Mouse (Mus musculus): Measurements from ENCODE around the gene Ralgds. TPM values are rescaled to one million over a fixed set of nuclear protein-coding genes. Genes with fewer than 3 reads are reported as not detected.
"Not testable (repeated sequence)": the region's sequence is repeated elsewhere in the genome, so short reads cannot be mapped to it uniquely, and the experiment has no call there.

Ralgds gene
- polyA plus RNA-seq, 2 experiments = 61.6 to 86.6 TPM

DNA sequence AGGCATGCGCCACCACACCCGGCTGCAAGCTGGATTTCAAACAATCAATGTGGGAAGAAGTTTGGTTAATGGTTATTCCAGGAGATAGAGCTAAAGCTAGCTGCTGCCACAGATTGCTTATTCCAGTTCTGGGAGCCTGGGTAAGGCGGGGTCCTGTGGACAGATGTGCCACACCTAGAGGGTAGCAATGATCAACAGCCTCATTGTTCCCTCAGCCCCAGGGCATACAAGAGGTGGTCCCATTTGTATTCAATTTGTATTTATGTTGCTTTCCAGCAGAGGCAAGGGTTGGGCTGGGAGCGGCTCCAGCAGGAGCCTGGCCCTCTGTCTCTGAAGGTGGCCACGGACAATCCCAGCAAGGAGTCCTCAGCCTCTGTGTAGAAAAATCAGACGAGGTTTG, 6.6 kb upstream of the Ralgds start:
- Histone ChIP-seq H3K4me1 (ENCODE audit: control insufficient read depth, insufficient read depth, low read length) (no peaks in the 10 kb centered on the region), H3K4me2 (replicated peaks; ENCODE audit: low read depth, low read length, severe bottlenecking) (no peak overlapping the region), H3K9me3 (ENCODE audit: control insufficient read depth, low read length) (no peaks in the 10 kb centered on the region), H3K36me3 (ENCODE audit: control insufficient read depth, insufficient read depth, low read length) (no peaks in the 10 kb centered on the region), H3K4me3 (replicated peaks; ENCODE audit: low read length) (no peak overlapping the region), H3K9ac (ENCODE audit: low read depth, low read length, severe bottlenecking) (no peak overlapping the region), H3K27me3 (ENCODE audit: control insufficient read depth, insufficient read depth, low read length) (no peaks in the 10 kb centered on the region), H3K27ac (replicated peaks; ENCODE audit: low read depth, low read length) (no peak overlapping the region)
- TF ChIP-seq POLR2A (IDR thresholded peaks at IDR 0.05; ENCODE audit: borderline replicate concordance, extremely low read depth, insufficient read depth, insufficient read length) = no peak
- ATAC-seq (ENCODE audit: low FRiP score, low read depth) (no peak), DNase-seq (ENCODE audit: low spot score) (no peak)
- WGBS = 75% methylated on average over 6 of the region's 6 CpGs

DNA sequence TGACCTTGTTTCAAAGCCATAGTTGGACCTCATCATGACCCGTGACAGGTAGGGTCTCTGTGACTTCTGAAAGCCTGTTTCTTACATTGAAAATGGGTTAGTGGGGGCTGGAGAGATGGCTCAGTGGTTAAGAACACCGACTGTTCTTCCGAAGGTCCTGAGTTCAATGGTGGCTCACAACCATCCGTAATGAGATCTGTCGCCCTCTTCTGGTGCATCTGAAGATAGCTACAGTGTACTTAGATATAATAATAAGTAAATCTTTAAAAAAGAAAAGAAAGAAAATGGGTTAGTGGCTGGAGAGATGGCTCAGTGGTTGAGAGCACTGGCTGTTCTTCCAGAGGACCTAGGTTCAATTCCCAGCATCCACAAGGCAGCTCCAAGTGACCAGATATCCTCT, 1.3 kb upstream of the Ralgds start:
- not testable (repeated sequence) for DNase-seq (ENCODE audit: low spot score); H3K27ac ChIP-seq (replicated peaks; ENCODE audit: low read depth, low read length); ATAC-seq (ENCODE audit: low FRiP score, low read depth); H3K4me3 ChIP-seq (replicated peaks; ENCODE audit: low read length); H3K9me3 ChIP-seq (ENCODE audit: control insufficient read depth, low read length); H3K36me3 ChIP-seq (ENCODE audit: control insufficient read depth, insufficient read depth, low read length); H3K9ac ChIP-seq (ENCODE audit: low read depth, low read length, severe bottlenecking); H3K4me1 ChIP-seq (ENCODE audit: control insufficient read depth, insufficient read depth, low read length); H3K27me3 ChIP-seq (ENCODE audit: control insufficient read depth, insufficient read depth, low read length); H3K4me2 ChIP-seq (replicated peaks; ENCODE audit: low read depth, low read length, severe bottlenecking)
- WGBS = 49% methylated on average over 5 of the region's 5 CpGs

DNA sequence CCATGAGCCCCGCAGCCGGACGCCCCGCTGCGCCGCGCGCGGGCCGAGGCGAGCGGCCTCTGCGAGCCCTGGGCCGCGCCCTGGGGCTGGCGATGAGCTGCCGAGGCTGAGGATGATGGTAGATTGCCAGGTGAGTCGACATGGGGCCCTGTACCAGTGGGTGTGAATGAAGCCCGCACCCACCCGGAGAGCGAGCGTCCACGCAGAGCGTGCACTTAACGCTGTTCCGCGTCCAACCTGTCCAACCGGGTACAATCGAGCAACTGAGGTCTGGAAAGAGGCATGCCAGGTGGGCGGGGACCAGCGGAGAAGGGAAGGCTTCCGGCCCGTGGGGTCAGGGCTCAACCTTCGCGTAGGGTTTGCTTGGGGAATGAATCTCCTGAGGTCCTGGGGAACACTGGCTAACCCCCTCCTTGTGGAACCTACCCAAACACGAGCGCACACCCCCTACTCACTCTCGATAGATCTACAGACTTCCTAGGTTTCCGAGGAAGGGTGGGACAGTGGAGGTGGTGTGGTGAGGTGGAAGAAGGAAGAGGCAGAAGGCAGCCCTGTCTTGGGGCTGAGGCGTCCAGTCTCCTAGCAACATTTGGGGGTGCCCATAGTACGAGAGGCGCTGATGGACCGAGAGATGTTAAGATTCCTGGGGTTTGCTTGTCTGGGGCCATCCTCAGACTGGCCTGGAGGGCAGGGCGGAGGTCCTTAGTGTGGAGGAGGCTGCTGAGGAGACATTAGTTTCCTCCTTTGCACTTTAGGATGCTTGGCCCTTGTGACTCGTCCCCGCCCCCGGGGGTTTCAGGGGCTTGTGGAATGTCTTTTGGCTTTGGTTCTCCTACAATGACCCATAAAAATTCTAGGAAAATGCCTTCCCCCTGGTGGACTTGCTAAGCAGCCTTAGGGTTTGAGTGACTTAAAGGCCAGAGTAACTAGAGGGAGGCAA, 776 bp downstream of the Ralgds start:
- Histone ChIP-seq H3K36me3 (ENCODE audit: control insufficient read depth, insufficient read depth, low read length) (no peaks in the 10 kb centered on the region; the same call in 1 of the 2 replicates), H3K27ac (replicated peaks; ENCODE audit: low read depth, low read length) (peak overlapping the region; percentile 70), H3K9me3 (ENCODE audit: control insufficient read depth, low read length) (no peaks in the 10 kb centered on the region), H3K4me2 (replicated peaks; ENCODE audit: low read depth, low read length, severe bottlenecking) (peak overlapping the region; percentile 91), H3K27me3 (ENCODE audit: control insufficient read depth, insufficient read depth, low read length) (no peaks in the 10 kb centered on the region), H3K9ac (ENCODE audit: low read depth, low read length, severe bottlenecking) (peak overlapping the region; percentile 88), H3K4me3 (replicated peaks; ENCODE audit: low read length) (peak overlapping the region; percentile 81), H3K4me1 (ENCODE audit: control insufficient read depth, insufficient read depth, low read length) (peaks cover 21% of the 10 kb centered on the region)
- DNase-seq (ENCODE audit: low spot score) (no peak), ATAC-seq (ENCODE audit: low FRiP score, low read depth) (peak; percentile 23; the same call in 1 of the 2 replicates)
- 4% methylated on average over 45 of the region's 47 CpGs for WGBS
- no peak for TF ChIP-seq POLR2A (IDR thresholded peaks at IDR 0.05; ENCODE audit: borderline replicate concordance, extremely low read depth, insufficient read depth, insufficient read length)

DNA sequence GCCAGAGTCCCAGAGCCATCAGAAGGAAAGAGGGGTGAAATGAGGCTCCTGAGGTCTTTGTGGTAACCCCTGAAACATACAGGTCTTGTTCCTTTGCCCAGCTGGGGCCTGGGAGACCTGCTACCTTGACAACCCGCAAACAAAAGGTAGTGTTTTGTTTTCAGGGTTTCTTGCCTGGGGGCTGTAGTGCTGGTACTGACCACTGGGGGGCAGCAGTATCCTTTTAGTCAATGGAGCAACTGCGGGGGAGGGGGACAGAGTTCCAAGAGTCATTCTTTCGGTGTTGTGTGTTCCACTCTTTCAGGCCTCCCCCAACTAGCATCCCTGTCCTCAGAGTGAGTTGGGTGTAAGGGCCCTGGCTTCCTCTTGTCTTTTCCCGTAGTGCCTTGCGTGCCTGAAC, 1.6 kb downstream of the Ralgds start:
- 22% methylated on average over 5 of the region's 5 CpGs for WGBS
- Histone ChIP-seq H3K27me3 (ENCODE audit: control insufficient read depth, insufficient read depth, low read length) (no peaks in the 10 kb centered on the region), H3K4me1 (ENCODE audit: control insufficient read depth, insufficient read depth, low read length) (peaks cover 21% of the 10 kb centered on the region), H3K9me3 (ENCODE audit: control insufficient read depth, low read length) (no peaks in the 10 kb centered on the region), H3K4me2 (replicated peaks; ENCODE audit: low read depth, low read length, severe bottlenecking) (peak overlapping the region; percentile 91), H3K27ac (replicated peaks; ENCODE audit: low read depth, low read length) (0 out of 2 replicates have a peak overlapping the region, but pooled peaks have one; percentile 9), H3K36me3 (ENCODE audit: control insufficient read depth, insufficient read depth, low read length) (no peaks in the 10 kb centered on the region; the same call in 1 of the 2 replicates), H3K9ac (ENCODE audit: low read depth, low read length, severe bottlenecking) (peak overlapping the region; percentile 88), H3K4me3 (replicated peaks; ENCODE audit: low read length) (peak overlapping the region; percentile 81)
- TF ChIP-seq POLR2A (IDR thresholded peaks at IDR 0.05; ENCODE audit: borderline replicate concordance, extremely low read depth, insufficient read depth, insufficient read length) = no peak
- DNase-seq (ENCODE audit: low spot score) = peak; percentile 87
- no peak for ATAC-seq (ENCODE audit: low FRiP score, low read depth)

DNA sequence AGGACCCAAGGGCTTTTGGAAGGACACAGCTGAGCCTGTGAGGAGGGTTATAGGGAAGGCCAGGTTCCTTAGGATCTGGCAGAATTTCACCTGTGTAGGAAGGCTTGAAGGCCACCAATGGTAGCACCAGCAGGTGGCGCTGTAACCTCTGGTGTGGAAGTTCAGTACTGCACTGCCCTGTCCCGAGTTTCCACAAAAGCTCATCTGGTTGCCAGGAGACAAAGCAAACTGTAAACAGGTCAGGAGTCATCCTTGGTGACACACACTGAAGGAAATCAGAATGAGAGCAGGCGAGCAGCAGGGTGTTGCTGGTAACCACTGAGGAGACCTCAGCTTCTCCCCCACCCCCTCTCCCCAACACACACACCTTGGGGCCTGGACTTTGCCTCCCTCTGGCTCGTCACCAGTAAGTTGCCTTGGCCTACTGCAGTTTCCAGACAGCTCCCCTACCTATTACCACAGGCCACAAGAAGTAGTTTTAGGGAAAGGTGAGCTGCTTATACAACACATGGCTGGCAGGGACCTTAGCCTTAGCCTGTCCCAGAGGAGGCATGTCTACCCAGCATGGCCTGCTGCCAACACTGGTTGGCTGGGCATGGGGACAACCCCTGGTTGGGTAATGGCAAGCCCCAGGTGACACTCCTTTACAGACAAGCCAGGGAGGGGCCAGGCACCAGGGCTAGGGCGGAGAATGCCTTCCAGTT, 4.4 kb downstream of the Ralgds start:
- H3K4me2 ChIP-seq (replicated peaks; ENCODE audit: low read depth, low read length, severe bottlenecking) = no peak overlapping the region
- H3K36me3 ChIP-seq (ENCODE audit: control insufficient read depth, insufficient read depth, low read length) = no peaks in the 10 kb centered on the region; the same call in 1 of the 2 replicates
- 0 out of 2 replicates have a peak overlapping the region, but pooled peaks have one; percentile 21 for H3K27ac ChIP-seq (replicated peaks; ENCODE audit: low read depth, low read length)
- ATAC-seq (ENCODE audit: low FRiP score, low read depth) (peak; percentile 38; the same call in 1 of the 2 replicates), DNase-seq (ENCODE audit: low spot score) (peak; percentile 70)
- H3K4me3 ChIP-seq (replicated peaks; ENCODE audit: low read length) = no peak overlapping the region
- no peaks in the 10 kb centered on the region for H3K9me3 ChIP-seq (ENCODE audit: control insufficient read depth, low read length)
- H3K4me1 ChIP-seq (ENCODE audit: control insufficient read depth, insufficient read depth, low read length) = peaks cover 29% of the 10 kb centered on the region
- TF ChIP-seq POLR2A (IDR thresholded peaks at IDR 0.05; ENCODE audit: borderline replicate concordance, extremely low read depth, insufficient read depth, insufficient read length) = no peak
- H3K9ac ChIP-seq (ENCODE audit: low read depth, low read length, severe bottlenecking) = no peak overlapping the region
- H3K27me3 ChIP-seq (ENCODE audit: control insufficient read depth, insufficient read depth, low read length) = no peaks in the 10 kb centered on the region
- 50% methylated on average over 5 of the region's 5 CpGs for WGBS

Data from limb, embryonic 14.5 days (tissue).